Mouse (Mus musculus): ENCODE measurements at regions not wholly inside any gene's neighbourhood (a gene's known extent, or its start where the extent isn't known, plus 50 kb on each side); places are given as distances from the start of the nearest gene placed in this dataset.

- Histone ChIP-seq H3K9ac (ENCODE audit: insufficient read depth, low read depth, low read length, poor library complexity, severe bottlenecking) (no peak overlapping the region), H3K27ac (ENCODE audit: insufficient read depth, low read depth, low read length, poor library complexity, severe bottlenecking) (no peak overlapping the region), H3K9me3 (ENCODE audit: control insufficient read depth, insufficient read depth, low read depth, low read length) (no peaks in the 10 kb centered on the region), H3K4me1 (ENCODE audit: control insufficient read depth in 2 of 2, insufficient read depth in 2 of 2, low read length in 2 of 2, poor library complexity in 1 of 2) (no peaks in the 10 kb centered on the region), H3K4me3 (ENCODE audit: insufficient read depth in 1 of 2, low read depth in 1 of 2, low read length in 2 of 2, poor library complexity in 1 of 2, severe bottlenecking in 1 of 2) (no peak overlapping the region), H3K36me3 (ENCODE audit: control insufficient read depth, insufficient read depth, low read length, poor library complexity, severe bottlenecking) (no peaks in the 10 kb centered on the region)
- no peak for TF ChIP-seq HCFC1 (IDR thresholded peaks at IDR 0.05; ENCODE audit: borderline replicate concordance, insufficient read depth, low read length)
- no peak for TF ChIP-seq CHD2 (IDR thresholded peaks at IDR 0.05; ENCODE audit: low read depth, low read length)
- no peak for TF ChIP-seq ZC3H11A (IDR thresholded peaks at IDR 0.05; ENCODE audit: borderline replicate concordance, low read depth, low read length)
- TF ChIP-seq MAFK (IDR thresholded peaks at IDR 0.05; ENCODE audit: insufficient read depth, low read depth, low read length), result no peak
- TF ChIP-seq ZNF384 (IDR thresholded peaks at IDR 0.05; ENCODE audit: low read depth, low read length), result no peak
- in situ Hi-C loops (cut with MboI; ENCODE audit: low sequenced_read_pairs in 2 of 2, unreplicated experiment in 2 of 2), result no loop called here
- no peak for DNase-seq (ENCODE audit: low read depth, low spot score)
Observed at GRCm38 (mm10) chr1:189105276-189105675, 97.6 kb upstream of the Kctd3 start.

DNA sequence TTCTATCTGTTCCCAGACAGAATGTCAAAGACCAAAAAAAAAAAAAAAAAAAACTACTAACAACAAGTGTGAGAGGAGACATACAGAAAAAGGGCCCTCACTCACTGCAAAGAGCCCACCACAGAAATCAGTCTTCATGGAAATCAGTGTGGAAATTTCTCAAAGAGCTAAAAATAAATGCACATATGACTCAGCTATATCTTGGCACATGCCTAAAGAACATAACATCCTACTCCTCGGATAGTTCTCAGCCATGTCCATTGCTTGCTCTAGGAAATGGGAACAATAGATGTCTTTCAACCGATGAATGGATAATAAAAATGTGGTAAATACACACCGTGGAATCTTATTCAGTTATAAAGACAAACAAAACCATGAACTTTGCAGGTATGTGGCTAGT, 95.1 kb upstream of the Kctd3 start:
- TF ChIP-seq MAFK (IDR thresholded peaks at IDR 0.05; ENCODE audit: insufficient read depth, low read depth, low read length), result no peak
- no peak for TF ChIP-seq ZC3H11A (IDR thresholded peaks at IDR 0.05; ENCODE audit: borderline replicate concordance, low read depth, low read length)
- TF ChIP-seq HCFC1 (IDR thresholded peaks at IDR 0.05; ENCODE audit: borderline replicate concordance, insufficient read depth, low read length), result no peak
- no peak for TF ChIP-seq CHD2 (IDR thresholded peaks at IDR 0.05; ENCODE audit: low read depth, low read length)
- TF ChIP-seq ZNF384 (IDR thresholded peaks at IDR 0.05; ENCODE audit: low read depth, low read length), result peak; percentile 71
- DNase-seq (ENCODE audit: low read depth, low spot score), result no peak
- no peak overlapping the region for H3K9ac ChIP-seq (ENCODE audit: insufficient read depth, low read depth, low read length, poor library complexity, severe bottlenecking)
- in situ Hi-C loops (cut with MboI; ENCODE audit: low sequenced_read_pairs in 2 of 2, unreplicated experiment in 2 of 2), result no loop called here
- no peak overlapping the region for H3K27ac ChIP-seq (ENCODE audit: insufficient read depth, low read depth, low read length, poor library complexity, severe bottlenecking)
- H3K36me3 ChIP-seq (ENCODE audit: control insufficient read depth, insufficient read depth, low read length, poor library complexity, severe bottlenecking), result no peaks in the 10 kb centered on the region
- no peaks in the 10 kb centered on the region for H3K4me1 ChIP-seq (ENCODE audit: control insufficient read depth in 2 of 2, insufficient read depth in 2 of 2, low read length in 2 of 2, poor library complexity in 1 of 2)
- no peaks in the 10 kb centered on the region for H3K9me3 ChIP-seq (ENCODE audit: control insufficient read depth, insufficient read depth, low read depth, low read length)
- no peak overlapping the region for H3K4me3 ChIP-seq (ENCODE audit: insufficient read depth in 1 of 2, low read depth in 1 of 2, low read length in 2 of 2, poor library complexity in 1 of 2, severe bottlenecking in 1 of 2)

GRCm38 (mm10) chr1:189099121-189099520, 91.5 kb upstream of the Kctd3 start:
- DNase-seq (ENCODE audit: low read depth, low spot score), result no peak

DNA sequence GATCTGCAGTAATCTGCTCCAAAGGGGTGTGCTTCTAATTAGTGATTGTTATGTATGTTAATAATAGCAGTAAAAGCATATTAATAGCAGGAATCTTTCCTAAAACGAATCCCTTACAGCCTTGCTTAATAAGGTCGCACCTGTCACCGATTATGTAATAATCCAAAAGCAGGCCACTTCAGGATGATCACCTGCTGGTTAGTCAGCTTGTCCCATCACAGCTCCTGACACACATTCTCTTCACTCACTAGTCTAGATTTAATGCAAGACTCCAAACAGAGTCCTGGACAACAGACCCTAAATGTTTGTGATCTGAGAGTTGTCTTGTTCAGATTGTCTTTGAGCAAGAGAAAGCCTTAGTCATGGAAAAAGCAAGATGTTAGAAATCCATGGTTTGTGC, 85.2 kb upstream of the Kctd3 start:
- Histone ChIP-seq H3K9ac (ENCODE audit: insufficient read depth, low read depth, low read length, poor library complexity, severe bottlenecking) (no peak overlapping the region), H3K27ac (ENCODE audit: insufficient read depth, low read depth, low read length, poor library complexity, severe bottlenecking) (no peak overlapping the region), H3K36me3 (ENCODE audit: control insufficient read depth, insufficient read depth, low read length, poor library complexity, severe bottlenecking) (no peaks in the 10 kb centered on the region), H3K4me1 (ENCODE audit: control insufficient read depth in 2 of 2, insufficient read depth in 2 of 2, low read length in 2 of 2, poor library complexity in 1 of 2) (no peaks in the 10 kb centered on the region), H3K9me3 (ENCODE audit: control insufficient read depth, insufficient read depth, low read depth, low read length) (no peaks in the 10 kb centered on the region), H3K4me3 (ENCODE audit: insufficient read depth in 1 of 2, low read depth in 1 of 2, low read length in 2 of 2, poor library complexity in 1 of 2, severe bottlenecking in 1 of 2) (no peak overlapping the region)
- in situ Hi-C loops (cut with MboI; ENCODE audit: low sequenced_read_pairs in 2 of 2, unreplicated experiment in 2 of 2), result no loop called here
- TF ChIP-seq ZC3H11A (IDR thresholded peaks at IDR 0.05; ENCODE audit: borderline replicate concordance, low read depth, low read length) (no peak), HCFC1 (IDR thresholded peaks at IDR 0.05; ENCODE audit: borderline replicate concordance, insufficient read depth, low read length) (no peak), MAFK (IDR thresholded peaks at IDR 0.05; ENCODE audit: insufficient read depth, low read depth, low read length) (no peak), CHD2 (IDR thresholded peaks at IDR 0.05; ENCODE audit: low read depth, low read length) (no peak), ZNF384 (IDR thresholded peaks at IDR 0.05; ENCODE audit: low read depth, low read length) (no peak)
- DNase-seq (ENCODE audit: low read depth, low spot score), result no peak

More at GRCm38 (mm10) chr1:189099121-189099520, 91.5 kb upstream of the Kctd3 start:
- no peak for TF ChIP-seq MAFK (IDR thresholded peaks at IDR 0.05; ENCODE audit: insufficient read depth, low read depth, low read length)
- TF ChIP-seq CHD2 (IDR thresholded peaks at IDR 0.05; ENCODE audit: low read depth, low read length), result no peak
- TF ChIP-seq ZNF384 (IDR thresholded peaks at IDR 0.05; ENCODE audit: low read depth, low read length), result no peak
- TF ChIP-seq ZC3H11A (IDR thresholded peaks at IDR 0.05; ENCODE audit: borderline replicate concordance, low read depth, low read length), result no peak
- no peak for TF ChIP-seq HCFC1 (IDR thresholded peaks at IDR 0.05; ENCODE audit: borderline replicate concordance, insufficient read depth, low read length)
- no peak overlapping the region for H3K9ac ChIP-seq (ENCODE audit: insufficient read depth, low read depth, low read length, poor library complexity, severe bottlenecking)
- no peak overlapping the region for H3K4me3 ChIP-seq (ENCODE audit: insufficient read depth in 1 of 2, low read depth in 1 of 2, low read length in 2 of 2, poor library complexity in 1 of 2, severe bottlenecking in 1 of 2)
- H3K9me3 ChIP-seq (ENCODE audit: control insufficient read depth, insufficient read depth, low read depth, low read length), result no peaks in the 10 kb centered on the region
- in situ Hi-C loops (cut with MboI; ENCODE audit: low sequenced_read_pairs in 2 of 2, unreplicated experiment in 2 of 2), result no loop called here
- H3K4me1 ChIP-seq (ENCODE audit: control insufficient read depth in 2 of 2, insufficient read depth in 2 of 2, low read length in 2 of 2, poor library complexity in 1 of 2), result no peaks in the 10 kb centered on the region
- no peaks in the 10 kb centered on the region for H3K36me3 ChIP-seq (ENCODE audit: control insufficient read depth, insufficient read depth, low read length, poor library complexity, severe bottlenecking)
- no peak overlapping the region for H3K27ac ChIP-seq (ENCODE audit: insufficient read depth, low read depth, low read length, poor library complexity, severe bottlenecking)

DNA sequence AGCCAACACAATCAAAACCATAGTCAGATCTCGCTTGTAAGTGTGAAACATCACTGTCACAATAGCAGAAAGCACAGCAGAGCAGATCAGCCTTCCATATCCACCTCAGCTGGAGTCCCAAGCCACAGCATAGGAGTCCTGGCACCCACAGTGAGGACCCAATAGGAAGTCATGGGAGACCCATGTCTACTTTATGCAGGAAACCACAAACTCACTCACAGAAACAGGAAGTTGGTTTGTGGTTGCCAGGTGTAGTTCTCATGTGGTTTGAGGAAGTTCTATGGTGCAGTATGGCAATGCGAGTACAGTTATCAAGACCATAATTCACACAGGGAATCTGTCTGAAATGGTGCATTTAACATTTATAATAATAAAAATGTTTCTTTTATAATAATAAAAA, 77.6 kb upstream of the Kctd3 start:
- H3K4me3 ChIP-seq (ENCODE audit: insufficient read depth in 1 of 2, low read depth in 1 of 2, low read length in 2 of 2, poor library complexity in 1 of 2, severe bottlenecking in 1 of 2), result no peak overlapping the region
- H3K9me3 ChIP-seq (ENCODE audit: control insufficient read depth, insufficient read depth, low read depth, low read length), result no peaks in the 10 kb centered on the region
- no peak overlapping the region for H3K9ac ChIP-seq (ENCODE audit: insufficient read depth, low read depth, low read length, poor library complexity, severe bottlenecking)
- DNase-seq (ENCODE audit: low read depth, low spot score), result no peak
- no peak overlapping the region for H3K27ac ChIP-seq (ENCODE audit: insufficient read depth, low read depth, low read length, poor library complexity, severe bottlenecking)
- H3K4me1 ChIP-seq (ENCODE audit: control insufficient read depth in 2 of 2, insufficient read depth in 2 of 2, low read length in 2 of 2, poor library complexity in 1 of 2), result no peaks in the 10 kb centered on the region
- H3K36me3 ChIP-seq (ENCODE audit: control insufficient read depth, insufficient read depth, low read length, poor library complexity, severe bottlenecking), result no peaks in the 10 kb centered on the region
- TF ChIP-seq ZNF384 (IDR thresholded peaks at IDR 0.05; ENCODE audit: low read depth, low read length) (no peak), HCFC1 (IDR thresholded peaks at IDR 0.05; ENCODE audit: borderline replicate concordance, insufficient read depth, low read length) (no peak), CHD2 (IDR thresholded peaks at IDR 0.05; ENCODE audit: low read depth, low read length) (no peak), ZC3H11A (IDR thresholded peaks at IDR 0.05; ENCODE audit: borderline replicate concordance, low read depth, low read length) (no peak), MAFK (IDR thresholded peaks at IDR 0.05; ENCODE audit: insufficient read depth, low read depth, low read length) (no peak)
- in situ Hi-C loops (cut with MboI; ENCODE audit: low sequenced_read_pairs in 2 of 2, unreplicated experiment in 2 of 2), result no loop called here

Measured in ES-E14 (cell line).